Comparison of ENCODE assay signal across 22 mouse cellular contexts in the genomic region with DNA sequence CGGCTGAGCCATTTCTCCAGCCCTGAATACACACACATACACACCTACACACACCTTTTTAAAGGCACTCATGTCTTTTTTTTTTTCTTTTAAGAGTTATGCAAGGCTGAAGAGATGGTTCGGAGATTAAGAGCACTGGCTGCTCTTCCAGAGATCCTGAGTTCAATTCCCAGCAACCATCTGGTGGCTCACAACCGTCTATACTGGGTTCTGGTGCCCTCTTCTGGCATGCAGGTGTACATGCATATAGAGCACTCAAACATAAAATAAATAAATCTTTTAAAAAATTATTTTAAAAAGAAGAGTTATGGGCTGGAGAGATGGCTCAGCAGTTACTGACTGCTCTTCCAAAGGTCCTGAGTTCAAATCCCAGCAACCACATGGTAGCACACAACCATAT. TPM values are rescaled to one million over a fixed set of nuclear protein-coding genes. Genes with fewer than 3 reads are reported as not detected.
DNase-seq lines count a peak whose midpoint lies in the region; ATAC-seq and TF ChIP-seq lines count a peak whose summit lies in the region.
"Had no signal": no experiment of that assay in that cellular context is flagged by ENCODE, and none has a peak within 500 bp of the region (broad histone marks: within the 10 kb centered on the region; RNA-seq: fewer than 3 reads in every experiment).

No protein-coding gene starts in this region.

- DNase-seq in CD4-positive, CD25-positive, alpha-beta regulatory T cell, adult 2 months (ENCODE audit: low read depth, low spot score): peak; percentile 65
- no peak for DNase-seq in left cerebral cortex, adult 2 months (ENCODE audit: extremely low spot score in 1 of 2, low spot score in 2 of 2)
- DNase-seq in left cerebral cortex, postnatal 10 days (ENCODE audit: extremely low spot score in 1 of 2, low spot score in 2 of 2): no peak
- peak; percentile 30 for DNase-seq in CD4-positive helper T cell, adult 2 months (ENCODE audit: low read depth, low spot score)
- DNase-seq in ovary, postnatal 10 days (ENCODE audit: low spot score): no peak
- DNase-seq: adrenal gland, adult 2 months; cerebellum, postnatal 25 days; heart, adult 18-20 months; heart, postnatal 36 days; kidney, postnatal 14 days had no signal

- H3K4me1 ChIP-seq in bone marrow, adult 2 months (ENCODE audit: control insufficient read depth, insufficient read depth, low read length): no peaks in the 10 kb centered on the region
- H3K4me1 ChIP-seq in neural tube, embryonic 15.5 days: peaks cover 19% of the 10 kb centered on the region

- ATAC-seq in CD4-positive, CD25-positive, alpha-beta regulatory T cell, adult 4 months: no peak
- ATAC-seq in neural tube, embryonic 15.5 days (ENCODE audit: low FRiP score): no peak
- ATAC-seq: inflammation-experienced regulatory T-cells, adult 6 months; Patski had no signal

- peak; percentile 33 for TF ChIP-seq CTCF in left cerebral cortex, adult 2 months (IDR thresholded peaks at IDR 0.05)
- TF ChIP-seq CTCF in bone marrow, adult 2 months (IDR thresholded peaks at IDR 0.05; ENCODE audit: control insufficient read depth, insufficient read depth, low read length): peak; percentile 29

- H3K27ac ChIP-seq in left cerebral cortex, adult 2 months: no peak overlapping the region
- no peak overlapping the region for H3K27ac ChIP-seq in bone marrow, adult 2 months (ENCODE audit: control insufficient read depth, insufficient read depth, low read depth, low read length, poor library complexity)
- no peak overlapping the region for H3K27ac ChIP-seq in neural tube, embryonic 15.5 days (replicated peaks)
- H3K27ac ChIP-seq: limb, embryonic 10.5 days had no signal

- 72% methylated on average over 3 of the region's 3 CpGs for WGBS in bone marrow, adult 2 months
- 92% methylated on average over 3 of the region's 3 CpGs for WGBS in neural tube, embryonic 15.5 days

- intact Hi-C loops in left cerebral cortex, adult 2 months (cut with DNase I): loop anchor here (10.0 kb wide), 1 partner anchor 316 kb away; no protein-coding TSS in a partner anchor
- intact Hi-C loops in left cerebral cortex, postnatal 10 days (cut with DNase I): no loop called here

- no peak overlapping the region for H3K9ac ChIP-seq in neural tube, embryonic 15.5 days (replicated peaks)

- no peak for TF ChIP-seq POLR2A in bone marrow, adult 2 months (IDR thresholded peaks at IDR 0.05; ENCODE audit: borderline replicate concordance, control insufficient read depth, low read depth, low read length)

- no peak overlapping the region for H3K4me3 ChIP-seq in left cerebral cortex, adult 2 months
- no peak overlapping the region for H3K4me3 ChIP-seq in bone marrow, adult 2 months (replicated peaks; ENCODE audit: control insufficient read depth, low read depth, low read length)
- no peak overlapping the region for H3K4me3 ChIP-seq in neural tube, embryonic 15.5 days (replicated peaks)
- H3K4me3 ChIP-seq: limb, embryonic 10.5 days; megakaryocyte, embryonic 14.5 days had no signal

- H3K27me3 ChIP-seq in neural tube, embryonic 15.5 days (replicated peaks): no peaks in the 10 kb centered on the region
- H3K27me3 ChIP-seq: Patski had no signal

- no peaks in the 10 kb centered on the region for H3K36me3 ChIP-seq in neural tube, embryonic 15.5 days

- no peak overlapping the region for H3K4me2 ChIP-seq in neural tube, embryonic 15.5 days

- no peaks in the 10 kb centered on the region for H3K9me3 ChIP-seq in neural tube, embryonic 15.5 days (replicated peaks)
- H3K9me3 ChIP-seq: limb, embryonic 10.5 days had no signal

RNA-seq across cellular contexts. Expression of gene Cela3a, which starts 18.3 kb away (rescaled TPM):
- polyA plus RNA-seq in CD4-positive, CD25-positive, alpha-beta regulatory T cell, adult 4 months (2017; shearing (Covaris generic)): not detected
- total RNA-seq in left cerebral cortex, adult 2 months (2021): not detected
- total RNA-seq in left cerebral cortex, postnatal 10 days (2021): not detected
- polyA plus RNA-seq in bone marrow, adult 2 months (2011; ENCODE audit: insufficient read depth, insufficient read length, low replicate concordance, missing spikeins): not detected in 2 replicates
- polyA plus RNA-seq in neural tube, embryonic 15.5 days (2015; fragmentation: Nextera tagmentation; extraction: Ambion mirVana): not detected in 2 replicates
- total RNA-seq: adrenal gland, adult 2 months; heart, adult 18-20 months; heart, postnatal 36 days; layer of hippocampus, postnatal 14 days; monocyte, adult 5-6 weeks had no signal
- polyA plus RNA-seq: adrenal gland, adult 2 months; embryonic facial prominence, embryonic 11.5 days; inflammation-experienced regulatory T-cells, adult 6 months; limb, embryonic 10.5 days; liver, embryonic 16.5 days; Patski; thymus, postnatal 0 days had no signal

RNA-seq across cellular contexts. Expression of gene Cdc42, which starts 33.8 kb away (rescaled TPM):
- 100 to 1,000 TPM; 630 to 632 TPM for polyA plus RNA-seq in CD4-positive, CD25-positive, alpha-beta regulatory T cell, adult 4 months (2017; shearing (Covaris generic))
- total RNA-seq in left cerebral cortex, adult 2 months (2021): 100 to 1,000 TPM; 294 to 318 TPM
- total RNA-seq in left cerebral cortex, postnatal 10 days (2021): 100 to 1,000 TPM; 497 to 507 TPM
- polyA plus RNA-seq in bone marrow, adult 2 months (2011; ENCODE audit: insufficient read depth, insufficient read length, low replicate concordance, missing spikeins): 86.6 and 133 TPM in 2 replicates
- polyA plus RNA-seq in neural tube, embryonic 15.5 days (2015; fragmentation: Nextera tagmentation; extraction: Ambion mirVana): 923 and 961 TPM in 2 replicates

RNA-seq across cellular contexts. Expression of gene Cela3b, which starts 39.1 kb away (rescaled TPM):
- not detected for polyA plus RNA-seq in CD4-positive, CD25-positive, alpha-beta regulatory T cell, adult 4 months (2017; shearing (Covaris generic))
- total RNA-seq in left cerebral cortex, adult 2 months (2021): not detected
- total RNA-seq in left cerebral cortex, postnatal 10 days (2021): not detected
- polyA plus RNA-seq in bone marrow, adult 2 months (2011; ENCODE audit: insufficient read depth, insufficient read length, low replicate concordance, missing spikeins): not detected in 2 replicates
- polyA plus RNA-seq in neural tube, embryonic 15.5 days (2015; fragmentation: Nextera tagmentation; extraction: Ambion mirVana): 0.86 TPM in 1 of 2 replicates, not detected in the other
- total RNA-seq: adrenal gland, adult 2 months; heart, adult 18-20 months; heart, postnatal 36 days; layer of hippocampus, postnatal 14 days; monocyte, adult 5-6 weeks had no signal
- polyA plus RNA-seq: embryonic facial prominence, embryonic 11.5 days; inflammation-experienced regulatory T-cells, adult 6 months; limb, embryonic 10.5 days; Patski; thymus, postnatal 0 days had no signal

Comparison
In these comparisons a context has a peak if more than half of its experiments do, and no peak if none do; other contexts are left out.
1. DNase-seq: peak in CD4-positive, CD25-positive, alpha-beta regulatory T cell, adult 2 months (single experiment) and CD4-positive helper T cell, adult 2 months (single experiment); none in left cerebral cortex, adult 2 months (0 of 2), left cerebral cortex, postnatal 10 days (0 of 2) and ovary, postnatal 10 days (single experiment).